Mouse (Mus musculus) myocyte (in vitro differentiated cells): ENCODE results near the gene Sox5. TPM values are rescaled to one million over a fixed set of nuclear protein-coding genes. Genes with fewer than 3 reads are reported as not detected.

ENCODE experiments used
- H3K27me3 ChIP-seq: one replicate; pipeline ENCODE4 v1.6.1; 2011; ENCODE audit not compliant: control insufficient read depth, insufficient read depth, insufficient read length
- H3K36me3 ChIP-seq: one replicate; pipeline ENCODE4 v1.6.1; 2011; ENCODE audit not compliant: control insufficient read depth, insufficient read depth
- H3K4me2 ChIP-seq: one replicate; pipeline ENCODE4 v1.6.1; 2011; ENCODE audit warnings: low read depth, control low read depth
- H3K4me3 ChIP-seq: one replicate; pipeline ENCODE4 v1.5.1; 2011; ENCODE audit warnings: mild to moderate bottlenecking, control low read depth, moderate library complexity
- H3K79me2 ChIP-seq: one replicate; pipeline ENCODE4 v1.6.1; 2011; ENCODE audit not compliant: control insufficient read depth, insufficient read depth
- H3ac ChIP-seq: one replicate; pipeline ENCODE4 v1.6.1; 2011; ENCODE audit not compliant: control insufficient read depth, insufficient read length
- CEBPB ChIP-seq: IDR thresholded peaks from 2 replicates; pipeline ENCODE4 v1.6.1; 2011; ENCODE audit warnings: mild to moderate bottlenecking, moderate library complexity; ENCODE audit not compliant: poor library complexity, insufficient read depth, severe bottlenecking
- E2F4 ChIP-seq: IDR thresholded peaks from one replicate; pipeline ENCODE4 v1.6.1; 2011; ENCODE audit warnings: mild to moderate bottlenecking, control low read depth, moderate library complexity; ENCODE audit not compliant: insufficient read depth
- MAX ChIP-seq: IDR thresholded peaks from one replicate; pipeline ENCODE4 v1.6.1; 2011; ENCODE audit warnings: low read depth, mild to moderate bottlenecking, control low read depth
- MYOD1 ChIP-seq, 3 experiments: IDR thresholded peaks; one replicate each; pipeline ENCODE4 v1.6.1; 2011; ENCODE audit warnings: control low read depth in 2 of 3, low read depth in 2 of 3, mild to moderate bottlenecking in 2 of 3, moderate library complexity in 1 of 3; ENCODE audit not compliant: insufficient read length in 2 of 3, control insufficient read depth in 1 of 3
- MYOG ChIP-seq, 3 experiments: IDR thresholded peaks; one replicate each; pipeline ENCODE4 v1.6.1; 2011; ENCODE audit warnings: control low read depth in 2 of 3, low read depth in 2 of 3, mild to moderate bottlenecking in 2 of 3; ENCODE audit not compliant: insufficient read length in 2 of 3, control insufficient read depth in 1 of 3, insufficient read depth in 1 of 3
- POLR2A ChIP-seq: IDR thresholded peaks from one replicate; pipeline ENCODE4 v1.6.1; 2011; ENCODE audit warnings: low read depth, mild to moderate bottlenecking, control low read depth, moderate library complexity; ENCODE audit not compliant: insufficient read length
- POLR2AphosphoS2 ChIP-seq: IDR thresholded peaks from one replicate; pipeline ENCODE4 v1.6.1; 2011; ENCODE audit warnings: low read depth, control low read depth; ENCODE audit not compliant: insufficient read length
- REST ChIP-seq: IDR thresholded peaks from one replicate; pipeline ENCODE4 v1.6.1; 2011; ENCODE audit warnings: mild to moderate bottlenecking, control low read depth, moderate library complexity; ENCODE audit not compliant: insufficient read depth, insufficient read length
- SRF ChIP-seq: IDR thresholded peaks from one replicate; pipeline ENCODE4 v1.6.1; 2011; ENCODE audit warnings: low read depth; ENCODE audit not compliant: control insufficient read depth, insufficient read length
- TCF12 ChIP-seq: IDR thresholded peaks from one replicate; pipeline ENCODE4 v1.6.1; 2011; ENCODE audit warnings: mild to moderate bottlenecking, control low read depth; ENCODE audit not compliant: poor library complexity, insufficient read depth, severe bottlenecking
- TCF3 ChIP-seq: IDR thresholded peaks from one replicate; pipeline ENCODE4 v1.6.1; 2011; ENCODE audit warnings: low read depth, control low read depth; ENCODE audit not compliant: insufficient read length
- USF1 ChIP-seq: IDR thresholded peaks from one replicate; pipeline ENCODE4 v1.6.1; 2011; ENCODE audit warnings: low read depth, mild to moderate bottlenecking, control low read depth, moderate library complexity
- polyA plus RNA-seq: library from polyadenylated mRNA; unstranded; fragments of >200 nt; fragmentation: generic; extraction: Trizol; gene quantifications from one replicate; pipeline ENCODE4 v1.2.1, GENCODE M21; 2012; ENCODE audit warnings: missing spikeins

Sox5 gene
- polyA plus RNA-seq, 1 experiment = 0.50 TPM

GRCm38 (mm10) chr6:144818016-144818415 lies 36.2 kb upstream of the Sox5 start:
- no peaks in the 10 kb centered on the region for H3K27me3 ChIP-seq
- H3K36me3 ChIP-seq = no peaks in the 10 kb centered on the region
- H3K79me2 ChIP-seq = no peaks in the 10 kb centered on the region
- no peak overlapping the region for H3ac ChIP-seq
- no peak overlapping the region for H3K4me3 ChIP-seq
- no peak overlapping the region for H3K4me2 ChIP-seq
- TF ChIP-seq CEBPB (no peak), SRF (no peak), MAX (no peak), MYOG (IDR thresholded peaks at IDR 0.05; ENCODE audit: control insufficient read depth in 1 of 3, insufficient read depth in 1 of 3, insufficient read length in 2 of 3, low read depth in 2 of 3) (no peak), POLR2A (no peak), USF1 (no peak), TCF12 (no peak), REST (no peak), MYOD1 (IDR thresholded peaks at IDR 0.05; ENCODE audit: control insufficient read depth in 1 of 3, insufficient read length in 2 of 3, low read depth in 2 of 3) (no peak), TCF3 (no peak), POLR2AphosphoS2 (no peak), E2F4 (no peak)

GRCm38 (mm10) chr6:144817329-144817932 lies 35.7 kb upstream of the Sox5 start:
- Histone ChIP-seq H3ac (no peak overlapping the region), H3K36me3 (no peaks in the 10 kb centered on the region), H3K27me3 (no peaks in the 10 kb centered on the region), H3K4me3 (no peak overlapping the region), H3K4me2 (no peak overlapping the region), H3K79me2 (no peaks in the 10 kb centered on the region)
- TF ChIP-seq E2F4 (no peak), MAX (no peak), MYOD1 (IDR thresholded peaks at IDR 0.05; ENCODE audit: control insufficient read depth in 1 of 3, insufficient read length in 2 of 3, low read depth in 2 of 3) (no peak), REST (no peak), MYOG (IDR thresholded peaks at IDR 0.05; ENCODE audit: control insufficient read depth in 1 of 3, insufficient read depth in 1 of 3, insufficient read length in 2 of 3, low read depth in 2 of 3) (no peak)

GRCm38 (mm10) chr6:144815542-144815941 lies 33.8 kb upstream of the Sox5 start:
- TF ChIP-seq POLR2AphosphoS2 = no peak
- TF ChIP-seq TCF12 = no peak
- no peak for TF ChIP-seq MYOG (IDR thresholded peaks at IDR 0.05; ENCODE audit: control insufficient read depth in 1 of 3, insufficient read depth in 1 of 3, insufficient read length in 2 of 3, low read depth in 2 of 3)
- no peak for TF ChIP-seq CEBPB
- TF ChIP-seq MYOD1 (IDR thresholded peaks at IDR 0.05; ENCODE audit: control insufficient read depth in 1 of 3, insufficient read length in 2 of 3, low read depth in 2 of 3) = no peak
- no peak for TF ChIP-seq TCF3
- no peak for TF ChIP-seq MAX
- TF ChIP-seq E2F4 = no peak
- no peak for TF ChIP-seq POLR2A
- TF ChIP-seq SRF = no peak
- no peak for TF ChIP-seq REST
- no peak for TF ChIP-seq USF1
- H3K27me3 ChIP-seq = no peaks in the 10 kb centered on the region
- no peak overlapping the region for H3K4me2 ChIP-seq
- no peak overlapping the region for H3K4me3 ChIP-seq
- no peak overlapping the region for H3ac ChIP-seq
- H3K36me3 ChIP-seq = no peaks in the 10 kb centered on the region
- no peaks in the 10 kb centered on the region for H3K79me2 ChIP-seq

- no peak overlapping the region for H3K4me3 ChIP-seq
- TF ChIP-seq SRF (no peak), USF1 (no peak), TCF12 (no peak), E2F4 (no peak), MYOD1 (IDR thresholded peaks at IDR 0.05; ENCODE audit: control insufficient read depth in 1 of 3, insufficient read length in 2 of 3, low read depth in 2 of 3) (no peak), MYOG (IDR thresholded peaks at IDR 0.05; ENCODE audit: control insufficient read depth in 1 of 3, insufficient read depth in 1 of 3, insufficient read length in 2 of 3, low read depth in 2 of 3) (no peak)
- no peak overlapping the region for H3ac ChIP-seq
- no peaks in the 10 kb centered on the region for H3K79me2 ChIP-seq
- no peaks in the 10 kb centered on the region for H3K27me3 ChIP-seq
- H3K4me2 ChIP-seq = no peak overlapping the region
- H3K36me3 ChIP-seq = no peaks in the 10 kb centered on the region
Observed at GRCm38 (mm10) chr6:144814931-144815364, 33.2 kb upstream of the Sox5 start.

GRCm38 (mm10) chr6:144804321-144804720 lies 22.5 kb upstream of the Sox5 start:
- H3K4me2 ChIP-seq = no peak overlapping the region
- H3ac ChIP-seq = no peak overlapping the region
- no peaks in the 10 kb centered on the region for H3K36me3 ChIP-seq
- H3K4me3 ChIP-seq = no peak overlapping the region
- no peaks in the 10 kb centered on the region for H3K27me3 ChIP-seq
- no peaks in the 10 kb centered on the region for H3K79me2 ChIP-seq
- TF ChIP-seq REST = no peak
- TF ChIP-seq MYOD1 (IDR thresholded peaks at IDR 0.05; ENCODE audit: control insufficient read depth in 1 of 3, insufficient read length in 2 of 3, low read depth in 2 of 3) = no peak
- TF ChIP-seq MAX = no peak
- TF ChIP-seq POLR2A = no peak
- no peak for TF ChIP-seq USF1
- TF ChIP-seq POLR2AphosphoS2 = no peak
- TF ChIP-seq TCF3 = no peak
- no peak for TF ChIP-seq SRF
- TF ChIP-seq TCF12 = no peak
- TF ChIP-seq MYOG (IDR thresholded peaks at IDR 0.05; ENCODE audit: control insufficient read depth in 1 of 3, insufficient read depth in 1 of 3, insufficient read length in 2 of 3, low read depth in 2 of 3) = no peak
- no peak for TF ChIP-seq E2F4
- no peak for TF ChIP-seq CEBPB
